Mouse (Mus musculus) erythroid progenitor cell, adult 5-6 weeks (primary cell): ENCODE measurements around the gene Tmem242. TPM values are rescaled to one million over a fixed set of nuclear protein-coding genes. Genes with fewer than 3 reads are reported as not detected.

ENCODE experiments used
- ATAC-seq: replicated peaks from 2 replicates; pipeline ENCODE4 v1.8.0; 2016; ENCODE audit warnings: moderate number of reproducible peaks, mild to moderate bottlenecking, moderate TSS enrichment, inconsistent platforms; ENCODE audit not compliant: poor library complexity, low FRiP score, severe bottlenecking
- total RNA-seq, 2 experiments: library from RNA; stranded (forward) in 1 of 2; stranded (reverse) in 1 of 2; fragments of 150-400 nt in 1 of 2; fragments of 186-747, 209-891 nt in 1 of 2; gene quantifications; 2 replicates each; pipeline versions ENCODE4 v1.2.3 to v1.2.4; 2015 to 2017; ENCODE audit warnings: low replicate concordance in 2 of 2

Tmem242 gene
- total RNA-seq, 2 experiments from 2014 or later, result 2.1 to 12.2 TPM

DNA sequence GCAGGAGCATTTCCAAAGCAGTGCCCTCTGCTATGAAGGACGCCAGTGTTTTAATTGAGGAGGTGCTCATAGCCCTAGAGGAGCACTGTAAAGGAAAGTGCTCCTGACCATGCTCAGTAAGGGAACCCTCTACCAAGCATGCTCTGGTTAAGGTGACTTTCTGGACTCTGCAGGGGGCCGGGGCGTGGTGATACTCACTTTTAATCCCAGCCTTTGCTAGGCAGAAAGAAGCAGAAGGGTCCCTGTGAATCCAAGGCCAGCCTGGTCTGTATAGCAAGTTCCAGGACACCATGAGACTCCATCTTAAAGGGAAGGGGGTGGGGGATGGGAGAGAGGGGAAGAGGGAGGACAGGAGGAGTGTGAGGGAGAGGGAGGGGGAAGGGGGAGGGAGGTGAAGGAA is 51.7 kb downstream of the Tmem242 start:
- no peak for ATAC-seq

DNA sequence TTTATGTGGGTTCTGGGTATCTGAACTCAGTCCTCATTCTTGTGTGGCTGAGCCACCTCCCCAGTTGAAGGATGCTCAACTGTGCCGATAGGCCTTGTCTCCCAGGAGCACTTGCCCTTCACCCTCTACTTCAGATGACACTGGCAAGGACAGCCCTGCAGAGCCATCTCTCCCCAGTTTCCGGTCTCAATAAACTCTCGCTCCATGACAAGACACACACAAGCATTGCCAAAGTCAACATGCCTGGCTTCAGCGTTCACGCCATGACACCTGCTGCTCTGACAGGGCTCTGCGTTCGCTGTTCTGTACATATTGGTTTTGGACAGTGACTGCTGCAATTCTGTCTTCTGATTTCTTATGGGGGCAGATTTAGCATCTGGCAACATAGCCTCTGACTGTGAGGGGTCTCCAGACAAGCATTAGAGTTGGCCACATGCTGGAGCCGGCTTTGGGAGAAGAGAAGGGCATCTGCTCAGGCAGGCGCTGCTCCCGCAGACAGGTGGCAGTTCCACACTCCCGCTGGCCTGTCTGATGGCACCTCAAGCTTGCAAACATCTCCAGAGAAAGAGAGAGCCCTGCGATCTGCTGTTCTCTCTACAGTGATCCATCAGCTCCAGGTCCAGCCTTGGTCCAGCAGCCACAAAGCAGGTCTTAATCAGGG is 53.0 kb downstream of the Tmem242 start:
- no peak for ATAC-seq

DNA sequence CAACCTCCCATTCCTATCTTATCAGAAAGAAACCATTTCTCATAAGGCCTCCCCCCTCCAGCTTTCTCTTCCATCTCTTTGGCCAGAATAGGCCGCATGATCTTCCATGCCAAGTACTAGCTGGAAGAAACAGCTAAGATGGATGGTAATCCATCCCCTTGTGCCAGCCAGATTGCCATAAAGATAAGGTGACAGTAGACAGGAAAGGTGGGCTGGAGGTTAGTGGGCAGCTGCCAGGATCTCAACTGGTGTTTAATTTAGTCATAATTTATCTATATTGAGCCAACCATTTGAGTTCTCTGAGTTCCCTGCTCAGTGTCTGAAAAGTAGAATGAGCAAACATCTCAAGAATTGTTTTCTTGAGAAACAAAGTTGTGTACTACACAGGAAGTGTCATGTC is 54.4 kb downstream of the Tmem242 start:
- ATAC-seq, result no peak

DNA sequence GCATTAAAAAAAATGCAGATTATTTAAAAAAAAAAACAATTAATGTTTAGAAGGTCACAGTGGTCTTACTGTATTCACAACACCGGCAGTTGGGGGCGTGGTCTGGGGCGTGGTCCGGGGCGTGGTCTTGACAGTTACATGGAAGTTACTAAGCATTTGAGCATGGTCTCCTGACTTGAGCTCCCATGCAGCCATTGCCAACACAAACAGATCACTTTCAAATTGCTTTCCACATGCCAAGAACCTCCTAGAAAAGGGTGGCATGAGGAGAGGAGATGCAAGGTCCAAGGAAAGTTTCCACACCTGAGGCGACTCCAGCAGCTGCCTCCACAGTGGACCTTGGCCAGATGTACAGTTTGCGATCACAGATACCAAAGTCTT is 62.1 kb downstream of the Tmem242 start:
- ATAC-seq, result no peak

DNA sequence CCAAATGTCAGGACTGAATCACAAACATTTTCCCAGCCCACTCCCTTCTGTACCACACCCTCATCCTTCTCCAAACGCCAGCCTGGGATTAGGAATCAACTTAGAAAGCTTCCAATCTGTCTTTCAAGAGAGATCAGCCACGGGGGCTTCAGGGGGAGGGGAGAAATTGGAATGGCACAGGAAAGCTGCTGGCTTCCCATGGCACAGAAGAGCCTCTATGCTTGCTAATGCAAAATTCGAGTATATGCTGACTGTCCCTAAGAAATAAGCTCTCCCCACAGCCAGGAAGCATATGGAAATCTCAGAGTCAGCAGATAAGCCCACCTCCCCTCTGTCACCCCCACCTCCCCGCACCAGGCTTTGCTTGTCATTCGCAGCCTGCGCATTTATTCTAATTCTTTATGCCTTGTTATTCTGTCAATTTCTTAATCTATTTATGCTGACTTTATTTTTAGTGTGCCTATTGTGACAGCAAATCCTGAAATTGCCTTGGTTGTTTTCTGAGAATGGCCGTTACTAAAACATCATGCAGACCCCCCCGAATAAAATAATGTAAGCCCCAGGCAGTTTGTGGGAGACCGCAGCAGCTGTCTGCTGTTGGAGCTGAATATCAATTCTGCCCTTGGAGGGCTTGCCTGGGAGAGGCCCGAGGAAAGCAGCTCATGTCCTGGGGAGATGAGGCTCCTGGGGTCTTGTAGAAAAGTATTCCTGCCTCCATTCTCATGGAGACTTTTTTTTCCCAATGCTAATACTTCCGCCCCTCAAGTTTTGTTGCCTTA is 62.7 kb downstream of the Tmem242 start:
- no peak for ATAC-seq

DNA sequence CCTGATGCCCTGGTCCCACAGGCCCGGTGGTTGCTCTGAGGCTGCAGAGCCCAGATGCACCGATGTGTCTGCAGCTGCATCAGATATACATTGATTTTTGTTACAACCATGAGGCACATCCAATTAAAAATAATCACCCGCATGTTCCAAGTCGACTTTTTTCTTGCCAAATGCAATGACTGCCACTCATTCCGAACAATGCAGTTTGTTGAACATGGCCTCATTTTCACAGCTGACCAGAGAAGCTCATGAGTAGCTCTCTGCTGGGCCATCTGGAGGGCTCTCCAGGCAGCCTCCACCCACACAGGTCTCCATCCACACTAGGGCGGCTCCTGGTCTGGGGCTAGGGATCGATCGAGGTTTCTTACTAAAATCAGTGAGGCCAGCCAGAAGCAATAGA is 67.1 kb downstream of the Tmem242 start:
- no peak for ATAC-seq

DNA sequence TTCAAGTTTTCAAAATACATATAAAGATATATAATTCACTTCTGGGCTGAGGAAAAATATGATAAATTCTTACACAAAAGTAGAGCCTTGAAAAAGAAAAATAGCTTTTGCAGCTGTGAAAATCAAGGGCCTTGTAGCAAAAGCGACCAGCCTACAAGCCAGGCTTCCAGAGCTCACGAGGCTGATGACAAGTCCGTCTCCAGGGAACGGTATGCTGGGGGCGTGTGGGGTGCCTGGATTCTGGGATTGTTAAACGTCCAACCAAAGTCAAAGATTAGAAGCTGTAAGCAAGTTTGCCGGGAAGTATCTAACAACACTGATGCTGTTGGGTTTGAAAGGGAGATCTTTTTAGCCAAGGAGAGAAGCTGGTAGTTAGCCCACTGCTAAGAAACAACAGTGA is 68.5 kb downstream of the Tmem242 start:
- ATAC-seq, result no peak

DNA sequence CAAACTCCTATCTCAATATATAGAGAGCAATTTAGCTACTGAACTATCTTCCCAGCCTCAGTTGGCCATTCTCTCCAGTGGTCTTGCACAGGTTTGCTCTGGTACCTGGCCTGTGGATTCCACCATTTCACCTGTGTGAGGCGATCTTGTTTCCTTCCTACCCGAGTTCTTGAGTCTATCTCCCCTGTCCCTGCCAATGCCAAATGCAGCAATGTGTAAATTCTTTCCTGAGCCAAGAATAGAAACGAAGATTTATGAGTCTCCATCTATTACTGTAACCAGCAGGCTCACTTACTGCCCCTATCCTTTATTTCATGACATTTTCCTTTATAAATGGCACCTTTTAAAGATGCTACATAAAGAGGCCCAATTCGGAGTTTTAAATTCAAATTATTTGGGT is 69.0 kb downstream of the Tmem242 start:
- no peak for ATAC-seq

DNA sequence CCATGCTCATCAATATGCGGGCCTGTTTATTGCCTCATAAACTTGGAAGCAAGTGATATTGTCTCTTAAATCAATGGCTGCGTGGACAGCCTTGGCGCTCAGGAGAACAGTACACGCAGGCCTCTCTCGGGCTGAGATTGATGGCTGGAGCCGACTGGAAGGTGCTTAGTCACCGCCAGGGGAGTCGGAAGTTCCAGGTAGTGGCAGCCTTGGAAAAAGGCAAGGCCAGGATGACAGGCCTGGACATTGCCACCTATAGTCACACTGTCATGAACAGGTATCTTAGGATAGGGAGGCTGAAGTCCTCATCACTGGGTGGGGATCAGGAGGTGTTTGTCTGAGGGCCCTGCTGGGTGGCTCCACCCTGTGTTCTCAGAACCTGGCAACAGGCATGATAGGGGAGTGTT is 74.1 kb downstream of the Tmem242 start:
- no peak for ATAC-seq

Other genes with a start within 250 kb of the Tmem242 start
- gene Ldhal6b, start 21.5 kb downstream of the Tmem242 start, total RNA-seq (2015; ENCODE audit: low replicate concordance), result not detected in 2 replicates
- 0.39 TPM in 1 of 2 replicates, not detected in the other for gene Ldhal6b, start 21.5 kb downstream of the Tmem242 start, total RNA-seq (2017; ENCODE audit: low replicate concordance)
- 57.8 and 82.9 TPM in 2 replicates for gene Zdhhc14, start 52.3 kb upstream of the Tmem242 start, total RNA-seq (2015; ENCODE audit: low replicate concordance)
- 46.3 and 48.9 TPM in 2 replicates for gene Zdhhc14, start 52.3 kb upstream of the Tmem242 start, total RNA-seq (2017; ENCODE audit: low replicate concordance)